Mouse (Mus musculus) stomach, postnatal 0 days (tissue): ENCODE data around the gene Abcf2.

Source experiments
- CTCF ChIP-seq: IDR thresholded peaks from 2 replicates; pipeline ENCODE4 v1.5.1; 2016; ENCODE audit warnings: antibody characterized with exemption, low read depth, mild to moderate bottlenecking, moderate library complexity
- EP300 ChIP-seq: optimal IDR thresholded peaks from 2 replicates; pipeline ENCODE3; 2016; ENCODE audit warnings: antibody characterized with exemption

- TF ChIP-seq EP300 (no peak), CTCF (no peak)
Observed at GRCm38 (mm10) chr5:24551317-24551688, 26.0 kb downstream of the Abcf2 start.
